12 mouse cellular contexts compared by ENCODE assay signal in the genomic region with DNA sequence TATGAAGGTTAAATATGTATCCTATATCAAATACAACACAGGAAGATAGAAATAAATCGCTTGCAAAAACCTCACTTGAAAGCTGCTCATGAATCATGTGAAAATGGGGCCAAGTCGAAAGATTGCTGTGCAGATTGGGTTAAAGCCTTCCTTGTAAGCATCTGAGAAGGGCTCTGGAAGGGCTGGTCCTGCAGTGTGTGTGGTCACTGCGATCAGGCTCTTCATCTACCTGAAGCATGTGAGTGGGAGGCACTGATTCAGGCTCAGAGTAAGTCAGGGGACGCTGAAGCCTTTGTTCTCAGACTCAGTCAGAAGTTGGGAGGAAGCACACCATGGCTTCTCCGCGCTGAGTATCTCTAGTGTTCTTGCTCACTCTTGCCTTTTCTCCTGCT.
"Had no signal": no experiment of that assay in that cellular context is flagged by ENCODE, and none has a peak within 500 bp of the region (broad histone marks: within the 10 kb centered on the region; RNA-seq: fewer than 3 reads in every experiment).

No protein-coding gene starts in this region.

- DNase-seq: kidney, adult 8-10 months; kidney, postnatal 10 days; layer of hippocampus, adult 9-11 months; layer of hippocampus, postnatal 36 days; right cerebral cortex, postnatal 25 days; thymus, postnatal 36 days had no signal

- H3K9me3 ChIP-seq: limb, embryonic 15.5 days; liver, embryonic 12.5 days had no signal

- H3K27me3 ChIP-seq: limb, embryonic 15.5 days; liver, embryonic 12.5 days had no signal

- ATAC-seq: hindbrain, embryonic 16.5 days; inflammation-experienced regulatory T-cells, adult 6 months; intestine, postnatal 0 days; liver, embryonic 12.5 days; midbrain, embryonic 16.5 days had no signal

- H3K4me2 ChIP-seq: limb, embryonic 15.5 days; liver, embryonic 12.5 days had no signal

- H3K36me3 ChIP-seq: limb, embryonic 15.5 days; liver, embryonic 12.5 days had no signal

- H3K27ac ChIP-seq: limb, embryonic 15.5 days; liver, embryonic 12.5 days had no signal

- H3K4me3 ChIP-seq: limb, embryonic 15.5 days; liver, embryonic 12.5 days had no signal

- H3K9ac ChIP-seq: limb, embryonic 15.5 days; liver, embryonic 12.5 days had no signal
